Mouse (Mus musculus): ENCODE results near the gene Thra.
"Not testable (repeated sequence)": the region's sequence is repeated elsewhere in the genome, so short reads cannot be mapped to it uniquely, and the experiment has no call there.

Gene Thra

DNA sequence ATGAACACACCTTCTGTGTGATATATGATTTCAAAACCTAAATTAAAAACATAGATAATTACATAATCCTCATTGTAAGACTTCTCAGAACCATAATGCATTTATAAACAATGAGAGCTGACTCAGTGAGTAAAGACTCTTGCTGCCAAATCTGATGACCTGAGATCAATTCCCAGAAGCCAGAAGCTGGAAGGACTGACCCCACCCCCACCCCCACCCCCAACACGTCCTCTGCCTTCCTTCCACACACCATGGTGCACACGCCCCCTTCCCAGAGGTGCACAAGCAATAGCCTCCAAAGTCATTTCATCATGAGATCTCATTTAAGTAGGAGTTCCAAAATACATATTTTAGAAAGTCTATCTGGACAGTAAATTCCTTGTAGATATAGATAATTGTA lies 19.7 kb upstream of the Thra start:
- DNase-seq = no peak

DNA sequence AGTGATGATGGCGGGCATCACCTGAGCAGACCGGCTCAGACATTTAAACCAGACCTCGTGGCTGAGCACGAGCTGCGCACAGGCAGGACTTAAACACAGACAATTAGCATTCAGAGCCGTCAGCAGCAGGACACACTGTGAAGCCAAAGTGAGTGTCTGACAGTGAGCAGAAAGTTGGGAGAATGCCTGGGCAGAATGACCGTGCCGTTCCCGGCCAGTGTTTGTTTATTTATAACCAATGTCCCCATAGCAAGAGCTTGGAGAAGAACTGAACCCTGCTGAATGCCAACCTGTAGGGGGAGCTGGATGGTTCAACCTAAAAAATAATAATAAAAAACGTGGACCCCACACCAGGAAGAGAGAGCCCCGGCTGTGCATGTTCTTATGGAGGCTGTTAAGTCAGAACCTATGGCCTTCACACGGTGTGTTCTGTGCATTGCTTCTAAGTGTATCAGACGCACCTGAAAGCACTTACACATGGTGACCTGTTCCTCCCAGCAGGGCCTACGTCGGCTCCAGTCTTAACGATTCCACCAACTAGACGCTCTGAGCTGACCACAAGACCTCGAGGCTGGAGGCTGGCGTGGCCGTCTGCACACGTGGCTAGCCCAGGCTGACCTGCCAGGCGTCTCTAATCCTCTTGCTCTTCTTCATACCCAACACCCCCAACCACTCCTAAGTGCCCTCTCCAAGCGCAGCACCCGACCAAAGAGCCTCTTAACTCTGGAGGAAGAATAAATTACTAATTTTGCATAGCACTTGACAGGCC lies 18.8 kb upstream of the Thra start:
- peak; percentile 80 for DNase-seq

DNA sequence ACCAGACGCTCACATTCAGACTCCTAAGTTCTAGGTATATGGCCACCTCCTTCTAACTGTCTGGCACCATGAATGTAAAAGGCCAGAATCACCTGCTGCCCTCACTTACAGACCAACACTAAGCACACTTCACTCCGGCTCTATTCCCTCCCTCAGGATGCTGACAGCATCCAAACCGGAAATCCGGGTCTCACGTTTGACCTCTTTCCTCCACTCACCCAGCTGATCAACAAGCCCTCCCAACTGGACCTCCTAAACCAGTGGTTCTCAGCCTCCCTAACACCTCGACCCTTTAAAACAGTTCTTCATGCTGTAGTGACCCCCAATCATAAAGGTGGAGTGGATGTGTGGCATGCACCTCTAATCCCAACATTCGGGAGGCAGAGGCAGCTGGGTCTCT lies 17.3 kb upstream of the Thra start:
- DNase-seq = no peak

DNA sequence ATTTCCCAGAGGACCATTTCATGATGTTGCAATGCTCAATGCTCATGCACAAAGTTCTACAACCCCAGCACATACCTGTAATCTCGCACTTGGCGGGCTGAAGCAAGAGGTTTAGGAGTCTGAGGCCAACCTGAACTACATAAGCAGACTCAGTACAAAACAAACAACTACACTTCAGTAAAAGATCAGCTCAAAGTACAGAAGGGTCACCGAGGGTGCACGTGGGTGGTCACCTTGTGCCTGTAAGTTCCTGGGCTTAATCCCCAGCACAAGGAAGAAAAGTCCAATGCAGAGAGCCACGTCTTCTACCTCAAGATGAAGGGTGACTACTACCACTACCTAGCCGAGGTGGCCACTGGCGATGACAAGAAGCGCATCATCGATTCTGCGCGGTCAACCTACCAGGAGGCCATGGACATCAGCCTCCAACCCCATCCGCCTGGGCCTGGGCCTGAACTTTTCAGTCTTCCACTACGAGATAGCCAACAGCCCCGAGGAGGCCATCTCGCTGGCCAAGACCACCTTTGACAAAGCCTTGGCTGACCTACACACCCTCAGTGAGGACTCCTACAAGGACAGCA lies 14.4 kb upstream of the Thra start:
- DNase-seq = no peak

DNA sequence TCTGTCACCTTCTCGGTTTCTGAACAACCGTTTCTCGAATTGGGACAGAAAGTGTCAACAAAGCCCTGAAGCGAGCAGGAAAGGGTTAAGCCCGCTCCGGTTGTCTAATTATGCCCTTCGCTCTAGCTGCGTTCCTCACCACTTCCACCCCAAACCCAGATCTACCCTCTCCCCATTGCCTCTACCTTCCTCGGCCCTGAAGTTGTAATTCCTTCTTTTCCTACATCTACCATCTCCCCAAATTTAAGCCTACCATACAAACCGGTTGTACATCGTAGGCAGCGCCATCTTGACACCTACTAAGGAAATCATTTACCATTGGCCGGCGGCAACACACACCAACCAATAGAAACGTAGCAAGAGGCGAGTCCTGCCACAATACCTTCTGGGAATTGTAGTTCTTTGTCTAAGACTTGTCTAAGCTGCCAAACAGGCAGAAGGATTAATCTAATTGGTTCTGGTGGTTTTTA lies 11.3 kb upstream of the Thra start, which contains the start of gene Med24:
Gene Med24 (minus strand): TSS at position 317 of the 470 bp plus-strand sequence.
- peak; percentile 95 for DNase-seq

DNA sequence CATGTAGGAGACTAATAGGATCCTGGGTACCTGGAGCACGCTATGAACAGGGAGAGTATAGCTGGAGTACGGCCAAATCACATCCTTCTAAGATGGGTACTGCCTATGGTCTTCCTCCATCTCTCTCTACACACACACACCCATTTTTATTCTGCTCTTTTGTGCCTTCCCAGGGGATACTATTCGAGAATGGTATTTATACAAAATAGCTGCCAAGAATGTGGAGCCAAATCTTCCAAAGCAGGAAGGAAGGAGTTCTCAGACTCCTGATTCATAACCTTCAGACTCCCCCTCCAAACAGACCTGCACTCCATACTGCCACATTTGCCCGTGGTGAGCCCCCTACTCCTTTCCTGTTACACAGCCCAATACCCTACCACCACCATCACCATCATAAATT lies 9.7 kb upstream of the Thra start:
- DNase-seq = no peak

DNA sequence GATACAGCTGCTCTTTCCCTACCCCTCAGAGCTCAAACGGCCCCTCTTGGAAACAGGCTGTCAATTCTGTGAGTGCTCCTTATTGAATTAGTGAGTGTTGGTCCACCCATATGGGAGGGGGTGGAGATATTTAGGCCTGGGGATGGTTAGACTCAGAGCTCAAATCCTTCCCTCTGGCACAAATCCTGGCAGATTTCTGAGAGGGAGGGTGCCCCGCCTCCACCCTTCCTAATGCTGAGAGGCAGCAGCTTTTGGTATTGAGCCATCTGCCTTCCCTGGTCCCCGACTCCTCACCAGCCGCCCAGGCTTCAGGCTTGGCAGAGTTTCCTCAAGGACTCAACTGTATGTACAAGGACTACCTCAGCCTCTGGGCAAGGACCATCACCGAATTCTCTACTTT lies 9.3 kb upstream of the Thra start:
- DNase-seq = peak; percentile 67

DNA sequence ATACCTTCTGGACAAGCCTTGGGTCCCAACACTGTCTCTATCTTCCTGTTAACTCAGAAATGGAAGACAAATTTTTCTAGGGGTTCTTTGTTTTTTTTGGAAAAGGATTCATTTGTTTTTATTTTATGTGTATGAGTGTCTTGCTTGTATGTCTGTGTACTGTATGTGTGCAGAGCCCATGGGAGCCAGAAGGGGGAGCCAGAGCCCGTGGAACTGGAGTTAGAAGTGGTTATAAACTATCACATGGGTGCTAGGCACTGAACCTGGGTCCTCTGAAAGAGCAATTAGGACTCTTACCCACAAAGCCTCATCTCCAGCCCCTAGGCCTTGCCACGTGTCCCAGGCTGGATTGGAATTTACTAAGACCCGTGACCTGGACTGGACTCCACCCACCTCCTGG lies 6.4 kb upstream of the Thra start:
- no peak for DNase-seq

DNA sequence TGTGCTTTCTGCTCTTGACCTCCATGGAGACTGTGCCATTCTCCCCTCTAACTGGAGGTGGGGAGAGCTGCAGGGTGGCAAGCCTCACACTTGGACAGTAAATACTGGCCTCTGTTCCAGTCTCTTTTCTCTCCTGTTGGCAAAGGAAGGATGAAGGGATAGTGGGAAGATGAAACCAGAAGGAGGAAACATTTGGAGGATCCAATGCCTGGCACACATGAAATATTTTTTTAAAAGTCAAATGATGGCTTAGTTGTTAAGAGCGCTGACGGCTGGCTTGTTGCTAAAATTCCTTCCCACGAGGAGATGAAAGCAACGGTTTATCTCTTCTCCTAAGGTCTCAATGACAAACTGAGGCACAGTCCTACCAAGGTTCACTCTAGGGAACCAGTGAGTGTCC lies 5.3 kb upstream of the Thra start:
- DNase-seq = no peak

DNA sequence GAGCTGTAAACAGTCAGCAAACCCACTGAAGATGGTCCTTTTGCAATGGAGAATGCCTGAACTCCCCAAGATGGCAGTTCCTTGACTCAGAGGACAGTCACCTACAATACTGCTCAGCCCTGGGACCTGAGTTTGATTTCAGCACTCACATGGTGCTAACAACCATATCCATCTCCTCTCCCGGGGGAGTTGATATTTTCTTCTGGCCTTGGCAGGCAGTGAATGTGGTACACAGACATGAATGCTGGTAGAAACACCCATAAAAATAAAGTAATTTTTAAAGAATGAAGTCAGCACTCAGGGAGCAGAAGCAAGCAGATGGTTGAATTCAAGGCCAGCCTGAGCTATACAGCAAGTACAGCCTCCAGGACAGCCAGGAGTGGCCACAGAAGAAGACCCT lies 4.3 kb upstream of the Thra start:
- no peak for DNase-seq

DNA sequence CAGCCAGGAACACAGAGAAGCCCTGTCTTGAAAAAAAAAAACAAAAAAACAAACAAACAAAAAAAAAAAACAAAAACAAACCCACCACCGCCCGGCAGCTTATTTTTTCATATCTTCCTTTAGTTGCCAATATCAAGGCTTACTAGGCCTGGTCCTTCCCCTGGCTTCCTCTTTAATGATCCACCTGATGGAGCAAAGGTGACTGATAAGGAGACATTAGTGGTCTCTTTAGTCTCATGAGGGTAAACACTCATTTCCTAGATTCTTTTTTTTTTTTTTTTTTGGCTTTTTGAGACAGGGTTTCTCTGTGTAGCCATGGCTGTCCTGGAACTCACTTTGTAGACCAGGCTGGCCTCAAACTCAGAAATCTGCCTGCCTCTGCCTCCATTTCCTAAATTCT lies 3.2 kb upstream of the Thra start:
- not testable (repeated sequence) for DNase-seq

DNA sequence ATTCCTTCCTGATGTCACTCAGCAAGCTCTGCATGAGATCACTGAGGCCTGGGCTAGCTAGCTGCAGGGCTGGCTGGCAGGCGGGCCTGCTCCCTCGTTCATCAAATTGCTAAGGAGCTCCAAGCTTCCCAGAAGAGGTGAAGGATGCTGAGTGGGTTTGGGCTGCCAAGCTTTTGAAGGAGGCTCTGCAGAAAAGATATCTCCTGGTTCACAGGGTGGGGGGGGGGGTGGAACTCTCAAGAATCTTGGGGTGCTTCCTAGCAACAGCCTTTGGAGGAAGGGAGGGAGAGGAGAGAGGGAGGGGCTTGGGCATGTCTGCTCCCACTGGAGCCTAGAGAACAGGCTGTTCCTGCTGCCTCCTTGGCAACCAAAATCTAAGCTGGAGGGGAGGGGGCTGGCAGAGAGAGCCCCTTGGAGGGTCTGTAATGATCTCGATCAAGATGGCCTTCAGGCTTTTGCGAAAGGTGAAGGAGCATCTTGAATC lies 2.0 kb upstream of the Thra start:
- DNase-seq = no peak

DNA sequence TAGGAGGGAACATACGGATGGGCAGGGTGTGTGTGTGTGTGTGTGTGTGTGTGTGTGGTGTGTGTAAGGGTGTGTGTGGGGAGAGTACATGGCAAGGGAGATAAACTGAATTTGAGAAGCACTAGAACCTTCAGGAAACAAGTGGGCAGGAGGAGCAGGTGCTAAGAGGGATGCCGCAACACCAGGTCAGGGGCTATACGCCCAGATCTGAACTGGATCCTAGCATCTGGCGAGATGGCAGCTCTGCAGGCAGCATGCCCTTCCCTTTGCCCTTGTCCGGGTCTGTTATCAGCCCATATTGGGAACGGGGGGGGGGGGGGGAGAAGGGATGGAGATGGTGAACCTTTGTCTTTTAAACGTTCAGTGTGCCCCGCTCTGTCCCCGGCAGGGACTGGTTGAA lies 1.5 kb upstream of the Thra start:
- no peak for DNase-seq

DNA sequence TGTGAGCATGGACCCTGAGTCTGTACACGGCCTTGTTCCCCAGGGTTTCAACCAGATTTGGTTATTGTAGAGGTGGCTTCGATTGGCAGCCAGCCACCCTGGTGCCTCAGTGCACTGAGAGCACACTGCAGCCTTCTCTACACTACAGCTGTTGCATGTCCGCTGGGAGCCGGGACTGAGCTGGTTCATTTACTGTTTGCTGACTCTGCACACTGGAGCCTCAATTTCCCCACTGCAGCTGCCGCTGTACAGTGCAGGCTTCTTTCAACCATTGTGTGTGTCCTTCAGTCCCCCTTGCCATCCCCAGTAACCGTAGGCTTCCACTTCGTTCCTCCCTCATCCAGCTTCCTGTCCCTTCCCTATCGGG lies 429 bp upstream of the Thra start:
- no peak for DNase-seq

DNA sequence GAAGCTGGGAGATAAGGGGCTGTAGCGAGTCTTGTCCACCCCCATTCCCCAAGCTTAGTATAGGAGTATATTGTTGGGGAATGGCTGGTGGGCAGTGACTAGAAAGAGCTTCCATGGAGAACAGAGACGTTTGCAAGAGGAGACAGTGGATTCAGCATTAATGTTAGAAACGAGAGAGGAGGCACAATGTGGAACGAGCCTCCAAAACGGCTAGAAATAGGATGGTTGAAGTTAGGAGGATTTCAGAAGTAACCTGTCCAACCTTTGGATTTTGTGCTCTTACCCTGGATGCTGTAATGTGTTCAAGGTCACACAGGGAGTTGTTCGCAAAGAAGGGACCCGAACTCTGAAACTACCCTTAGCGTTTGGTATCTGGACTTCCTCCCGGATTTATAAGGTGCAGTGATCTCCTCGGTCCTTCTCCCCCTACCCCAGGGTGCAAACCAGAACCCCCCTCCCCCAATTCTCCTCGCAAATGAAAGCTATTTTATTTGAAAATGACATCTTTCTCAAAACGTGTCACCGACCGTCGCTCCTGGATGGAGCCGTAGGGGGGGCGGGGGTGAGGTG lies 698 bp downstream of the Thra start:
- peak; percentile 69 for DNase-seq

DNA sequence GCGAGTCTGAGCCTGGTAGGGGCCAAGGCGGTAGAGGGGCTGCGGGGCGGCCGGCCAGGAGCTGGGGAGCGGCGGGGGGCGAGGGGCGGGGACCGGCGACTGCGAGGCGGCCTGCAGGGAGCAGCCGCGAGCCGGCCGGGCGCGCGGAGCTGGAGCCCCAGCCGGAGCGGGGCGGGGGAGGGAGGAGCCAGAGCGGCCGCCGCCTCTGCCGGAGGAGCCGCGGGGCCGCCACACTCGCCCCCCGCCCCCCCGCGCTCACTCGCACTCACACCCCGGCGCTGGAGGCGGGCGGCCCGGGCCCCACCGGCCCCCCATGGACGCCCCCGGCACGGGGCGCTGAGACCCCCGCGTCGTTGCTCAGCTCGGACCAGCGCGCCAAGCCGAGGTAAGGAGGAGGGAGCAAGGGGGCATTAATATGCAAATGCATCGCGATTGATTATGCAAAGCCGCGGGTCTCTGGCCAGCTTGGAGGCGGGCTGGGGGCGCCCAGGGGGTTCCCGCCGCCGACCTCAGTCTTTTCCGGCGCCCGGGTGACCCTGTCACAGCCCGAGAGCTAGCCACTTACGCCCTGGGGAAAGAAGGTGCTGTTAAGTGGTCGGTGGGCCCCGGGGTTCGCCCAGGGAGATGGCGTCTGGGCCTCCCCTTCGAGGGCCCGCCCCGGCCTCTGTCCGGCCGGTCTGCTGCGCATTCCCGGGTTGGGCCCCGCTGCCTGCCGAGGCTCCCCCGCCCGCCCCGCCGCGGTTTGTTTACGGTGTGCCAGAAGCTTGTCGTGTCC lies 1.4 kb downstream of the Thra start:
- peak; percentile 75 for DNase-seq

DNA sequence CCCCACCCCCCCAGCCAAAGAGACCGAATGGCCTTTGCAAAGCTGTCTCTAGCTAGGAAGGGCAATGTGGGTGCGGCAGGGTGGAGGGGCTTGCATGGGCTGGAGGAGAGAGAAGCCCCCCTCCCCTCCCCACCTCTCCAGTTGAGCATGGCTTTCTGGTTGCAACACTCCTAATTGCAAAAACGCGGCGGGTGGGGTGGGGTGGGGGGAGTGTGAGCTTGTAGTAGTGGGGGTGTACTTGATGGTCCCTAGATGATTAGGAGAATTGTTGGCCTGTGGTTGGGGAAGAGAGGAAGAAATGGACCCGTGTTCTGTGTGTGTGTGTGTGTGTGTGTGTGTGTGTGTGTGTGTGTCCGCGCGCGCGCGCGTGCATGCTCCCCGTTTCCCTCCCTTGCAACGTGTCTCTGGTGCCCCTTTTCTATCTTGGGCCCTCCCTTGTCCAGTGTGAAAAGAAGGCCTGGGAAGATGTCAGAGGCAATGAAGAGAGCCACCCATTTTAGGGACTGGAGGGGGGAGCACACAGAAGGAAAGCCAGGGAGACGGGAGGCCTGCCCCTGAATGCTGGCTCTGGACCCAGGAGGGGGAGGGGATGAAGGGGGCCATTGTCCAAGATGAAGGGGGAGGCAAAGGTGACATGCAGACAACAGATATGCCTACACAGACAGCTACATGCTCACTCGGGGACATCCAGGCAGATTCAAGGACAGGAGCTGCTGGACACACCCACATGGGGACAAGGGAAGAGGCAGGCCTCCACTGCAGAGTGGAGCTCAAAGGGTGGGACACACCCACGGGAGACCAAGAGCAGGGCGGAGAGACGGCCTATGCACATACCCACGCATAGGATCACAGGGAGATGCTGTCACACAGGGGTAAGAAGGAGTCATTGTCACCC lies 2.2 kb downstream of the Thra start:
- peak; percentile 79 for DNase-seq

DNA sequence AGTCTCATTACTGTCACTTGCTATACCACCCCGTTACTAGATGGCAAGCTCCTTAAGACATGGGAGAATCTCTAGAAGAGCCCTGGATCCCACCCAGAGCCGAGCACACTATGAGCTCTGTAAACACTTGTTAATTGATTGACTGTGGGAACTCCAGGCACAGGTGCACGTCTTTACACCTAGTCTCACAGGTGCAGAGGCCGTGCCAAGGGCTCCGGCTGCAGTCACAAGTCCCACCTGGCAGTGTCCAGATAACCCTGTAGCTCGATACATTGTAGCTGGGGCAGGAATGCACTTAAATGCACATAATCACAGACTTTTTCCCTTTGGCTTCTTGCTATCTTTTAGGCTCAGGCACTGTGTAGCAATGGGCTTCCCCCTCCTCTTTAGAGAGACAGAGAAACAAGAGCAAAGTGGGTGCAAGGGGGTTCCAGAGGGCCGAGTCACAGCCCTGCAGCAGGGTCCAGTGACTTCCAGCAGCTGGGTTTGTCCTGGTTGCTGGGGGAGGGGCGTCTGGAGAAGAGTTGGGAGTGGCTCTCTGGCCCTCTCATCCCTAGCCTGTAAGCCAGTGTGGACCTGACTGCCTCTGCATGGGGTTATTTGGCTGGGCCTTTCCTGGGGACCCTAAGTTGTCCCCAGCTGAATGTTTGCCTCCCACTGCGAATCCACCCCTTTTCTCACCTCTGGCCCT lies 3.4 kb downstream of the Thra start:
- DNase-seq = no peak

DNA sequence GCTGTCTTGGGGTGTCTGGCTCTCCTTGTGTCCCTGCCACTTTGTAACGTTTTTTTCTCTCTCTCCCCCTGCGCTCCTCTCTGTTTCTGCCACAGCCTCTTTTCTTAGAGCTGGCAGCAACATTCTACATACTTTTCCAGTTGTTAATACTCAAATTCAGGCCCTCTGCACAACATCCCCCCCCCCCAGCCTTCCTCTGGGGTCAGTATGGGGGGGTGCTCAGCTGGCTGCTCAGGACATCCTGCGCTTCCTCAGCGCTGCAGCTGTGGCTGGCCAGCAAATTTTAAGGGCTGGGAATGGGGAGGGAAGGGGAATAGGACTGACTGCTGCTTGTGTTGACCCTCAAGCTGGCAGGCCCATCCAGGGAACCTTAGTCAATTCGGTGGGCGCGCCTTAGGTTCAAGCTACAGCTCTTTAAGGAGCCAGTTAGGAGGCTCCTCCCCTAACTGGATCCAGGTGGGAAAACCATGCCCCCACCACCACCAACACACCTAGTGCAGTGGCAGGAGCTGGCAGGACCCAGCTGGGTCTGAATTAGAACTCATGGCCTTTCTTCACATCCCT lies 4.1 kb downstream of the Thra start:
- no peak for DNase-seq

DNA sequence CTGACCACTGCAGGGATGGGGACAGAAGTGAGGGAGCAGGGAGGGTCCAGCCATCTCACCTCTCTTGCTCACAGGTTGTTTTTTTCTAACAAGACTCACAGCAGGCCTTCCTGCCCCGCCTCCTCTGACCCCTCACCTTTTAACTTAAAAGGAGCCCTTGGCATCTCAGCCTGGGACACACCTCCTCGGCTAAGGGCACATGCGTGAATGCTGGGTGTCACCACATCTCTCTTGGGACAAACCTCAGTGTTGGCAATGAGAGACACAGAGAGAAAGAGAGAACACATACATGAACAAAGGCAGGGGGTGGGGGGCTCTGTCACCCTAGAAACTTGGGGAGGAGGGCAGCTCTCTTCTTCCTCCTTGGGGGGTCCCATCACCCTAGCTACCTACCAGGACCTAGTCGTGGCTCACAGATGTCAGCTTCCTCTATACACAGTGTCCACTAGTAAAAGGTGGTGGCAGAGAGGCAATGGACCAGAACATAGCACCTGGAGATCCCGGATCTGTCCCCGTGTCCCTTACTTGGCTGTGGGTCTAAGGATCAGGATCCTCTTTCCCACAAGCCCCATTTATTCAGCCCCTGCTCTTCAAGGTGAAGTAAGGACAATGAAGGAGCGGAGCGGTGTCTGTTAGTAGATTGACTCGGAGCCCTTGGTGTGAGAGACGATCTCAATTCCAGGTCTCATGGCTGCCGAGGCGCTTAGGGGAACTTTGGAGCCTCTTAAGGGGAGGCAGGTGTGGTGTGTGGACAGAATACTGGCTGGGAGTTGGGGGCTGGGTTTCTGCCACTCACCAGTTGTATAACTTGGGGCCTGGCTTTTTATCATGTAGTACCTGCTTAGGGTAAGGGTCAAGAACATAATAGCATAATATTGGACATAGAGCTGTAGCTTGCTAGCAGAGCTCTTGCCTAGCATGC lies 5.8 kb downstream of the Thra start:
- DNase-seq = no peak
